Mouse (Mus musculus): Measurements from ENCODE around the gene Bglap.

Bglap gene

DNA sequence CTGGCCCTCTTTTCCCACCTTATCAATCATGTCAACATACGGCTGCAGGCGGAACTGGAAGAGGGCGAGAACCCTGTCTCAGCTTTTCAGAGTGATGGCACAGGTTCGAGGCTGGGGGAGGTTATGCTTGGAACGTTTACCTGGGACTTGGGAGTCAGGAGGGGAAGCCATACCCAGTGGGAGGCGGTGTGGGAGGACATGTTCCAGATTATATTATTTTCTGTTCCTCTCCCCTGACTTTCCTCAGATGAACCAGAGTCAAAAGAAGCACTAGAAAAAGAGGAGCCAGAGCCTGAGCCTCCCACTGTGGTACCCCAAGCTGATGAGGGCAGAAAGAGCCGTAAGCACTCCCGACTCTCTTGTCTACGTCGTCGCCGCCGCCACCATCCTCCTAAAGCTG, 33.5 kb downstream of the Bglap start:
- DNase-seq (ENCODE audit: low spot score in 2 of 2), result no peak

DNA sequence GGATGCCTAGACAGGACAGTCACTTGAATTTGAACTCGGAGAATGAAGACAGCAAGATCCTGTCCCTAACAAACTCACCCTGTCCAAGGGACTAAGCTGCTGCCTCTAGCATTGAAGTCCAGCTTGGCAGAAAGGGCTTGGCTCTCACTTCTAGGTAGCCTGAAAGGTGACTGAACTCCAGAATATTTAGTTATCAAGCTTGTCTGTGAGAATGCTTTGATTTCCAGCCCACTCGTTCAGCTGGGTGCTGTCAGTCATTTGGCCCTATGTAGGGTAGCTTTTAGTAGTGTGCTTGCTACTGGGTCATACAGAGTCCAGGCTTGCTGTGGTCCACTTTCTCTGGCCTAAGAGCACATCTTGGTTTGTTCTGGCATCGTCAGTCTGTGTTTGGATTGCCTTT, 45.3 kb downstream of the Bglap start:
- DNase-seq (ENCODE audit: low spot score in 2 of 2), result no peak

DNA sequence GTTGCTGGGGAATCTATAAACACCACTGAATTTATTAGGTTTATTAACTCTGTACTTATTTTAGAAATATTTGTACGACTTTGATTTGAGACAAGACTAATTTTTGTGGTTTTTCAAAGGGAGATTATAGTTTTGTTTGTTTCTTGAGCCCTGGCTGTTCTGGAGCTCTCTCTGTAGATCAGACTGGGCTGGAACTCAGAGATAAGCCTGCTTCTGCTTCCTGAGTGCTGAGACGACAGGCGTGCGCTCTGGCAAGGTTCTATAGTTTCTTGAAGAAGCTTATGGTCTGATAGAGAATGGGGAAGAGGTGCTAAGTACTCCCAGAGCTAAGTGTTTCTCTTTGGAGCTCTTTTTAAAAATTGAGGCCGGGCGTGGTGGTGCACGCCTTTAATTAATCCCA, 45.9 kb downstream of the Bglap start:
- no peak for DNase-seq (ENCODE audit: low spot score in 2 of 2)

DNA sequence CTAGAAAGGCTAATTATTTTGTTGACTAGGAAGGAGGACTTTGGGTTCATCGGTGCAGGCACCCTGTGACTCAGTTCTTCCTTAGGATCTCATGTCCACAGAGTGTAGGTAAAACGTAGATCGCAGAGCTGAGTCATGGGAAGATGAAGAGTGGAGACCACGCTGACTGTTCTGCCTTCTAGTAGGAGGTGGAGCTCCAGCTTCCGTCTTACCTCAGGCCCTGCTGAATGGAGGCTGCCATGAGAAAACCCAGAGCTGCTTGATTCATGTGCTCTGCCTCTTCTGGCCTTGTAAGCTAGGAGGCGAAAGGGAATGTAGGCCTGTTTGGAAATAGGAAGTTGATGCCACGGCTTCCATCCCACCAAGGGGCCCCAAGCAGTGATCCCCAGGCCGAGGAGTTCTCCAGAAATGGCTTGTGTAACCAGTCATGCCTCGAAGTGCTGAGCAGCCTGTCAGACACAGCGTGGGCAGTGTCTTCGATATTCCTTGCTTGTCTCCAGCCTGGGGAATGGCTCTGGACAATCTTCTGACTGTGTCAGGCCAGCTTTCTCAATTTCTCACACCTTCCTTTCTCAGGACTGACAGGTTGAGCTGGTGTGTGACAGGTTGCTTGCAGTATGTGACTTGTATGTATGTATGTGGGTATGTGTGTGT, 46.8 kb downstream of the Bglap start:
- DNase-seq (ENCODE audit: low spot score in 2 of 2), result peak in 1 of 2 experiments; percentile 16

DNA sequence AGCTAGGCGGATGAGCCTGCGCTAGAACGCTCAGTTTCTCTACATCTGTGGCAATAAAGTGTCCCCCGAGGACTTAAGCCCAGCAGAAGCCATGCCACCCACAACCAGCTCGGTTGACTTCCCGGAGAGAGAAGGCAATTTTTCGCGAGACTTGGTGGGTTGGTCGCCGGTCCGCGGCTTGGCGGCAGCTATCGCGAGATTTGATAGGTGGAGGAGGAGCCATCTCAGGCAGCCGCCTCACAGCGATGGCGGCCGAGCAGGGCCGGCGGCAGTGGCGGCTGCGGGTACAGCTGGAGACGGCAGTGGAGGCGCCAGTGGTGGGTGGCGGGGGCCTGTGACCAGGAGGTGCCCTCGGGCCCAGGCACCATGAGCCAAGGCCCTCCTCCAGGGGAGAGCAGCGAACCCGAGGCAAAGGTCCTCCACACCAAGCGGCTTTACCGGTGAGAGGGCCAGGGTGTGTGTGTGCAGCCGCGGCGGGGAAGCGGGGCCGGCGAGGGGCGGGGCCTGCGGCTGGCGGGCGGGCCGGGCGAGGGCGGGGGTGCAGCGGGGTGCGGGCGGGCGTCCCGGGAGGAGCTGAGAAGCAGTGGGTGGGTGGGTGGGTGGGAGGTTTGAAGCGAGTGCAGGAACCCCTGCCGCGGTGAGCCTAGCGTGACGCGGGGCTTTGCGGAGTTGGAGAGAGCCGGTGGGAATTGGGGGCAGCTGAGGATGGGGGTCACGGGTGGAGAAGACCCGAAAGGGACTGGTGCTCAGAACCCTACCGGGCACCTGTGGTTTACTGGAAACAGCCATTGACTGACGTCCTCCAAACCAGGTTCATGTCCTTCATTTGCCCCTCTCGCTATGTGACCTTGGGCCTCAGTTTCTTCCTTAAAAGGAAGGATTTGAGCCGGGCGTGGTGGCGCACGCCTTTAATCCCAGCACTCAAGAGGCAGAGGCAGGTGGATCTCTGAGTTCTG, 47.9 kb downstream of the Bglap start, which contains the start of the genes Tmem79 and Smg5:
TSS of gene Tmem79 (minus strand) at position 91 of the 956 bp plus-strand sequence.
TSS of gene Smg5 (plus strand) at position 203 of the 956 bp plus-strand sequence.
- DNase-seq (ENCODE audit: low spot score in 2 of 2), result peak; percentile 97

DNA sequence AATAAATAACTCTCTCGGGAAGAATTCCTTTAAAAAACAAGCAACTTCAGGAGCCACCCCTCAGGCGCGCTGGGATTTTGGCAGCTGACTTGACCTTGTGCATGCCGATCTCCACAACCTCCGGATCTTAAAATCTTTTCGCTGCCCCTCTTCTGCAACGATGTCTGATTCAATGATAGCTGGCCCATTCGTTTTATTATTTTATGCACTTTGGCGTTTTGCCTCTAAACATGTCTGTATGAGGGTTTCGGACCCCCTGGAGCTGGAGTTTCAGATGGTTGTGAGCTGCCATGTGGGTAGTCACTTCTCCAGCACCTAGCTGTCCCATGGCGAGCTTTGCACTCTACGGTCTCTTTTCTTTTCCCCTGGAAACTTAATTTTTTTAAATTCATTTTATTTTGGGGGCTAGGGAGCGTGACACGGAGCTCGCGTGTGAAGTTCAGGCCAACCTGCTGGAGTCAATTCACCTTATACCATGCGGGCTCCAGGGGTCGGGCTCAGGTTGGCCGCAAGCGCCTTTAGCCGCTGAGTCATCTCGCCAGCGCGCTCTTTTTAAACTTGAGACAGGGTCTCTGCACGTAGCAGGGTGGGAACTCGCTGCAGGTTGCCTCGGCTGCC, 48.7 kb downstream of the Bglap start:
- no peak for DNase-seq (ENCODE audit: low spot score in 2 of 2)

DNA sequence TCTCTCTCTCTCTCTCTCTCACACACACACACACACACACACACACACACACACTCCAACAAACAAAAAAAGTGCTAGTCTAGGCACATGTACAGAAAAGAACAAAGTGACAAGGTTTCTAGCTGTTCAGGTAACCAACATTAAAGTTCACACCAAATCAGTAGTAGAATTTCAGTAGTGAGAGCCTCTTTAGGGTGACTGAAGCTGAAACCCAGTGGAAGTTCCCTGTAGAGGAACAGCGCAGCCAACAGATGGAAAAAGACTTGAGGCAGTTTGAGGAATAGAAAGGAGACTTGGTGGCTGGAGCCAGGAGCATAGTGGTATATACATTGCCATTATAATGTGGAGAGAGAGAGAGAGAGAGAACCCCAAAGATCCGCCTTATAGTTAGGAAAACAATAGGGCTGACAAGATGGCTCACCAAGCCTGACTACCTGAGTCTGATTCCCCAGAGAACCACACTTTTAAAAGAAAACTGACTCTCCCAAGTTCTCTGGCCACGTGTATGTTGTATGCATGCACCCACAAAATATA, 49.3 kb downstream of the Bglap start:
- DNase-seq (ENCODE audit: low spot score in 2 of 2), result no peak

GRCm38 (mm10) chr3:88334029-88334658, 50.1 kb downstream of the Bglap start:
- DNase-seq (ENCODE audit: low spot score in 2 of 2), result no peak
